Comparison of ENCODE assay signal across 8 mouse cellular contexts in genomic region chr7:28810107-28811066, GRCm38 (mm10). TPM values are rescaled to one million over a fixed set of nuclear protein-coding genes. Genes with fewer than 3 reads are reported as not detected.
A peak's percentile ranks its signal among the peaks of the same experiment; 100 is the strongest.
DNase-seq lines count a peak whose midpoint lies in the region; ATAC-seq and TF ChIP-seq lines count a peak whose summit lies in the region.

No protein-coding gene starts in this region.

- DNase-seq in ES-CJ7 (ENCODE audit: low read depth, low spot score) = peak; percentile 100
- peak; percentile 98 for DNase-seq in cerebellum, adult 11 months
- DNase-seq in forebrain, embryonic 14.5 days (ENCODE audit: low spot score) = peak; percentile 100
- DNase-seq in heart, postnatal 14 days = peak; percentile 99
- DNase-seq in layer of hippocampus, adult 18-20 months (ENCODE audit: low spot score in 2 of 2) = peak; percentile 98 to 100
- peak; percentile 98 for DNase-seq in lung, adult 2 months
- DNase-seq in thymus, adult 18-20 months = peak; percentile 94 to 97

- H3K9ac ChIP-seq in forebrain, embryonic 14.5 days (ENCODE audit: low read length) = peak overlapping the region; percentile 88

- peaks cover 32% of the 10 kb centered on the region for H3K36me3 ChIP-seq in forebrain, embryonic 14.5 days (ENCODE audit: control insufficient read depth, insufficient read depth, low read length)

- ATAC-seq in forebrain, embryonic 14.5 days = peak; percentile 93
- peak; percentile 80 for ATAC-seq in neutrophil, adult 5-6 weeks (ENCODE audit: extremely low read depth, insufficient number of reproducible peaks, low FRiP score, poor library complexity, severe bottlenecking)

- intact Hi-C loops in heart, postnatal 14 days (cut with DNase I) = loop anchor here (2.0 kb wide), 1 partner anchor 16 kb away; no protein-coding TSS in a partner anchor

- peak overlapping the region; percentile 97 for H3K4me2 ChIP-seq in forebrain, embryonic 14.5 days (ENCODE audit: low read length)

- H3K4me3 ChIP-seq in forebrain, embryonic 14.5 days (ENCODE audit: low read depth, low read length) = peak overlapping the region; percentile 75
- H3K4me3 ChIP-seq in lung, adult 2 months (replicated peaks; ENCODE audit: extremely low read depth, low read depth, low read length) = peak overlapping the region; percentile 90

- H3K9me3 ChIP-seq in forebrain, embryonic 14.5 days (replicated peaks; ENCODE audit: control insufficient read depth, low read length) = no peaks in the 10 kb centered on the region

- H3K27me3 ChIP-seq in forebrain, embryonic 14.5 days (replicated peaks; ENCODE audit: control insufficient read depth, insufficient read depth, low read length) = no peaks in the 10 kb centered on the region

- peak; percentile 99 for TF ChIP-seq POLR2A in lung, adult 2 months (IDR thresholded peaks at IDR 0.05; ENCODE audit: borderline replicate concordance, extremely low read depth, low read depth, low read length)

- peak overlapping the region; percentile 99 for H3K27ac ChIP-seq in forebrain, embryonic 14.5 days (ENCODE audit: low read depth, low read length)

- TF ChIP-seq CTCF in lung, adult 2 months (IDR thresholded peaks at IDR 0.05; ENCODE audit: insufficient read depth, low read length) = no peak

- WGBS in forebrain, embryonic 14.5 days = under 1% methylated on average over 68 of the region's 70 CpGs
- WGBS in lung, adult 2 months = under 1% methylated on average over 70 of the region's 70 CpGs

- H3K4me1 ChIP-seq in forebrain, embryonic 14.5 days (ENCODE audit: control insufficient read depth, insufficient read depth, low read length) = peaks cover 21% of the 10 kb centered on the region
- H3K4me1 ChIP-seq in lung, adult 2 months (ENCODE audit: control insufficient read depth, insufficient read depth, low read length) = peaks cover 22% of the 10 kb centered on the region

RNA-seq across cellular contexts. Expression of gene Hnrnpl, which starts 2.0 kb away (rescaled TPM):
- polyA plus RNA-seq in forebrain, embryonic 14.5 days (2014; fragmentation: Nextera tagmentation; extraction: Ambion mirVana) = 190 and 198 TPM in 2 replicates
- total RNA-seq in heart, postnatal 14 days (2021) = 100 to 1,000 TPM; 314 to 317 TPM
- total RNA-seq in layer of hippocampus, adult 18-20 months (2021) = 100 to 1,000 TPM; 407 to 414 TPM
- polyA plus RNA-seq in lung, adult 2 months (2012; rRNA removed) = 166 and 244 TPM in 2 replicates
- total RNA-seq in neutrophil, adult 5-6 weeks (2017) = 300 and 326 TPM in 2 replicates

RNA-seq across cellular contexts. Expression of gene Ech1, which starts 14.6 kb away (rescaled TPM):
- polyA plus RNA-seq in forebrain, embryonic 14.5 days (2014; fragmentation: Nextera tagmentation; extraction: Ambion mirVana) = 103 and 107 TPM in 2 replicates
- 1,000 to 10,000 TPM; 1,375 to 1,408 TPM for total RNA-seq in heart, postnatal 14 days (2021)
- total RNA-seq in layer of hippocampus, adult 18-20 months (2021) = 10 to 100 TPM; 63.1 to 71.0 TPM
- 201 and 250 TPM in 2 replicates for polyA plus RNA-seq in lung, adult 2 months (2012; rRNA removed)
- total RNA-seq in neutrophil, adult 5-6 weeks (2017) = 43.8 and 45.0 TPM in 2 replicates

RNA-seq across cellular contexts. Expression of gene Rinl, which starts 21.6 kb away (rescaled TPM):
- polyA plus RNA-seq in forebrain, embryonic 14.5 days (2014; fragmentation: Nextera tagmentation; extraction: Ambion mirVana) = 1.3 and 1.5 TPM in 2 replicates
- total RNA-seq in heart, postnatal 14 days (2021) = 1 to 10 TPM; 2.2 to 4.0 TPM
- 1 to 10 TPM; 2.4 to 3.0 TPM for total RNA-seq in layer of hippocampus, adult 18-20 months (2021)
- polyA plus RNA-seq in lung, adult 2 months (2012; rRNA removed) = 11.2 and 14.5 TPM in 2 replicates
- 95.7 and 108 TPM in 2 replicates for total RNA-seq in neutrophil, adult 5-6 weeks (2017)

RNA-seq across cellular contexts. Expression of gene Lgals4, which starts 23.3 kb away (rescaled TPM):
- 1.7 and 2.0 TPM in 2 replicates for polyA plus RNA-seq in forebrain, embryonic 14.5 days (2014; fragmentation: Nextera tagmentation; extraction: Ambion mirVana)
- 10 to 100 TPM; 38.7 to 51.1 TPM for total RNA-seq in heart, postnatal 14 days (2021)
- total RNA-seq in layer of hippocampus, adult 18-20 months (2021) = 1 to 10 TPM; 3.5 to 5.6 TPM
- polyA plus RNA-seq in lung, adult 2 months (2012; rRNA removed) = 19.0 and 25.5 TPM in 2 replicates
- total RNA-seq in neutrophil, adult 5-6 weeks (2017) = 25.1 and 34.3 TPM in 2 replicates

RNA-seq across cellular contexts. Expression of gene Nfkbib, which starts 43.1 kb away (rescaled TPM):
- 61.0 and 62.4 TPM in 2 replicates for polyA plus RNA-seq in forebrain, embryonic 14.5 days (2014; fragmentation: Nextera tagmentation; extraction: Ambion mirVana)
- 10 to 100 TPM; 15.9 to 18.0 TPM for total RNA-seq in heart, postnatal 14 days (2021)
- 10 to 100 TPM; 29.0 to 29.2 TPM for total RNA-seq in layer of hippocampus, adult 18-20 months (2021)
- polyA plus RNA-seq in lung, adult 2 months (2012; rRNA removed) = 48.5 and 49.2 TPM in 2 replicates
- 23.5 and 24.3 TPM in 2 replicates for total RNA-seq in neutrophil, adult 5-6 weeks (2017)

Comparison
In these comparisons a context has a peak if more than half of its experiments do, and no peak if none do; other contexts are left out.
1. Peak in every context shown above with its lines: DNase-seq, ATAC-seq, H3K4me3 ChIP-seq and H3K27ac ChIP-seq.
2. RNA of gene Ech1, which starts 14.6 kb away (total RNA-seq): 1,375 to 1,408 TPM in heart, postnatal 14 days; 63.1 to 71.0 TPM in layer of hippocampus, adult 18-20 months and 43.8 to 45.0 TPM in neutrophil, adult 5-6 weeks; every median in the first group is over 10 times any median in the second.
3. RNA of gene Rinl, which starts 21.6 kb away (total RNA-seq): 95.7 to 108 TPM in neutrophil, adult 5-6 weeks; 2.2 to 4.0 TPM in heart, postnatal 14 days and 2.4 to 3.0 TPM in layer of hippocampus, adult 18-20 months; every median in the first group is over 10 times any median in the second.